Mouse (Mus musculus) brown adipose tissue, adult 24 weeks (tissue): ENCODE data around the gene Cenpj. TPM values are rescaled to one million over a fixed set of nuclear protein-coding genes. Genes with fewer than 3 reads are reported as not detected.

Source experiments
- polyA plus RNA-seq: library from polyadenylated mRNA; stranded (reverse); fragments of >200 nt; gene quantifications from 2 replicates; pipeline ENCODE4 v1.2.4, GENCODE M21; 2012; ENCODE audit not compliant: missing spikeins, insufficient read depth, insufficient read length

The Cenpj gene
- polyA plus RNA-seq, 1 experiment, result 3.2 TPM

Other genes starting within 250 kb of the Cenpj start
- gene Atp12a, start 210.4 kb downstream of the Cenpj start, polyA plus RNA-seq, result not detected in 2 replicates
- gene Rnf17, start 172.8 kb downstream of the Cenpj start, polyA plus RNA-seq, result not detected in 2 replicates
- 8.8 and 10.9 TPM in 2 replicates for gene Parp4, start 194 bp upstream of the Cenpj start, polyA plus RNA-seq
- 13.6 and 17.0 TPM in 2 replicates for gene Mphosph8, start 92.8 kb upstream of the Cenpj start, polyA plus RNA-seq
- gene Pspc1, start 202.9 kb upstream of the Cenpj start, polyA plus RNA-seq, result 8.2 and 13.1 TPM in 2 replicates
- 19.3 and 20.9 TPM in 2 replicates for gene Zmym5, start 236.3 kb upstream of the Cenpj start, polyA plus RNA-seq